Mouse (Mus musculus) lung, embryonic 14.5 days (tissue): ENCODE measurements around the gene Zfp809. TPM values are rescaled to one million over a fixed set of nuclear protein-coding genes. Genes with fewer than 3 reads are reported as not detected.

Experiments
- ATAC-seq: fragments of 200-750 bp; cut with Nextera tagmentation; 2 replicates; pipeline ENCODE4 v1.8.0; 2017; ENCODE audit warnings: mild to moderate bottlenecking, moderate TSS enrichment, moderate library complexity; ENCODE audit not compliant: insufficient read depth
- DNase-seq: peaks from one replicate; pipeline ENCODE4 v3.0.0-alpha.2; 2015
- H3K27ac ChIP-seq: fragments of 300-500 bp; sonication (generic); 2 replicates; pipeline ENCODE4 v1.5.1; 2014; ENCODE audit warnings: low read depth, mild to moderate bottlenecking, moderate library complexity
- H3K27me3 ChIP-seq: fragments of 300-500 bp; sonication (generic); 2 replicates; pipeline ENCODE4 v1.6.1; 2014; ENCODE audit warnings: low read length, control low read depth; ENCODE audit not compliant: insufficient read depth
- H3K36me3 ChIP-seq: fragments of 300-500 bp; sonication (generic); 2 replicates; pipeline ENCODE4 v1.6.1; 2014; ENCODE audit warnings: control low read depth; ENCODE audit not compliant: insufficient read depth
- H3K4me1 ChIP-seq: fragments of 300-500 bp; sonication (generic); 2 replicates; pipeline ENCODE4 v1.6.1; 2014; ENCODE audit warnings: antibody characterized with exemption, control low read depth; ENCODE audit not compliant: insufficient read depth
- H3K4me2 ChIP-seq: fragments of 300-500 bp; sonication (generic); 2 replicates; pipeline ENCODE4 v1.6.1; 2014; ENCODE audit warnings: mild to moderate bottlenecking
- H3K4me3 ChIP-seq: fragments of 300-500 bp; sonication (generic); 2 replicates; pipeline ENCODE4 v1.5.1; 2014; ENCODE audit warnings: low read depth, low read length
- H3K9ac ChIP-seq: fragments of 300-500 bp; sonication (generic); 2 replicates; pipeline ENCODE4 v1.6.1; 2014
- H3K9me3 ChIP-seq: fragments of 300-500 bp; sonication (generic); 2 replicates; pipeline ENCODE4 v1.6.1; 2016; ENCODE audit warnings: low read depth, low read length, control low read depth
- CTCF ChIP-seq: IDR thresholded peaks from 2 replicates; pipeline ENCODE4 v1.5.1; 2016; ENCODE audit warnings: antibody characterized with exemption, low read depth
- WGBS: fragments of 180-500 bp; shearing (Covaris S2); extraction: QIAGEN DNeasy Blood & Tissue Kit; methylation state at CpG from one replicate; pipeline ENCODE4 v1.1.7; 2014; 5-methylcytosine and 5-hydroxymethylcytosine counted together
- polyA plus RNA-seq: library from polyadenylated mRNA; unstranded; fragments of >200 nt; fragmentation: Nextera tagmentation; extraction: Ambion mirVana; gene quantifications from 2 replicates; pipeline ENCODE4 v1.2.1, GENCODE M21; 2014

The Zfp809 gene
- 23.7 and 27.5 TPM in 2 replicates for polyA plus RNA-seq

DNA sequence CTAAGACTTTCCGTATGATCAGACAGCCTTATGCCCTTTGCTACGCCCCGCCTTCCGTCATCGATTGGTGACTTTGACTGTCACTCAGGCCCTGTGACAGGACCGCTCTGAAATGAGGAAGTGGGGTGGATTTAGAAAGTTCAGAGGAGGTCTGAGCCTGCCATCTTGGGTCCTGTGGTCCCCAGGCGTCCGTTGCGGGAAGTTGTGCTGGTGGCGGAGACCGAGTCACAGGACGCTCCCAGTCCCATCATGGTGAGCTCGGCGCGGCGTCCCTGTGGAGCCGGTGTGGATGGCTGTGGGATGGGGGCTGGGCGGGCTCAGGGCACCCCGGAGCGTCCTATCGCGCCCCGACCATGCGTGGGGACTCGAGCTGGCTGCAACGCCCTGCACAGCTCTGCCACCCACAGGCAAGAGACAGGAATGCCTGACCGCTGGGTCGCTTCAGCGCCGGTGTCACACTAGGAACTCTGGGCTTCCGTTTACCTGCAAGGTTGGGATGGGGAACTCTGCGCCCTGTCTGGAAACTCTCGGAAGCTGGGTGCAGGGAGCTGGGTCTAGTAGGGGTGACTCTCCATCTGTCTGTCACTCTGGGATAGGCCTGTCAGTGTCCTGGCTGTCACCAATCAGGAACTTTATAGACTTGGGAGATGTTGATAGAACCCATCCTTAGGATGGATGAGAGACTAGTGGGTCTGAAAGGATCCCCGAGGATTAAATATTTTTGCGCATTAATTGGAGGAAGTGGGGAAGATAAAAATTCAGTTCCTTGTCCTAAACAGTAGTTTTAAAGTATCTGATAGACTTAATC is at the start of gene Zfp809:
Zfp809 (plus strand) TSS at position 134 of the 808 bp plus-strand sequence.
- Histone ChIP-seq H3K27ac (peak within 1 kb of the TSS; percentile 95), H3K4me3 (peak within 1 kb of the TSS; percentile 70), H3K9ac (peak within 1 kb of the TSS; percentile 83), H3K36me3 (no peaks in the 10 kb centered on the region), H3K4me2 (peak within 1 kb of the TSS; percentile 68), H3K4me1 (no peaks in the 10 kb centered on the region), H3K9me3 (no peaks in the 10 kb centered on the region), H3K27me3 (no peaks in the 10 kb centered on the region)
- TF ChIP-seq CTCF: peak; percentile 84
- 1% methylated on average over 35 of the region's 35 CpGs for WGBS
- peak; percentile 99 for ATAC-seq
- DNase-seq: peak; percentile 100

DNA sequence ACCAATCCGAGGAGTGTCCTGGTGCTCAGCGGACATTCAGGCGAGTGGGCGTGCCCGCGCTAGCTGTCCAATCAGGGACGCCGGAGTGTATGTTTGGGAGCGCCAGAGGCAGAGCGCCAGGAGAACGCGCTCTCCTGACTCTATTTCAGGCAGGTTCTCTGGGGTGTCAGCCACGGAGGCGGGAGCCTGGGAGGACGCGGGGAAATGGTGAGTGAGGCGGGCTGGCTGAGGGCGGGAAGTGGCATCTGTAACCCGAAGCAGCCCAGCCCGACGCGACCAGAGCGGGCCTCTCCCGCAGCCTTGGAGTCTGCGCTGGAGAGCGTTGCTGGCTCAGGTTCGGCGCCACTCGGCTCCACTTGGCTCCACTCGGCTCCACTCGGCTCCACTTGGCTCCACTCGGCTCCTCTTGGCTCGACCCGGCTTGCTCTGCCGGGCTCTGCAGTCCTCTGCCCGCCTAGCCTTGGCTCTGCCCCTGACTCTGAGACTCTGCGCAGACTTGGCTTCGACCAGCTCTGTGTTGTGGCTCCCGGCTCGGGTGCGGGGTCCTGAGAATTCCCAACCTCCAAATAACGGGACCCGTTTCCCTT is 37.4 kb upstream of the Zfp809 start, which contains the start of gene Zfp872:
Zfp872 (plus strand) TSS at position 66 of the 587 bp plus-strand sequence.
- Histone ChIP-seq H3K9me3 (peaks cover 16% of the 10 kb centered on the region; the same call in 1 of the 2 replicates), H3K36me3 (no peaks in the 10 kb centered on the region), H3K27me3 (0 out of 2 replicates have a peak, but pooled peaks cover 3% of the 10 kb centered on the region), H3K9ac (peak within 1 kb of the TSS; percentile 33), H3K4me3 (peak within 1 kb of the TSS; percentile 40), H3K27ac (no peak within 1 kb of the TSS), H3K4me1 (no peaks in the 10 kb centered on the region), H3K4me2 (peak within 1 kb of the TSS; percentile 68)
- 13% methylated on average over 43 of the region's 43 CpGs for WGBS
- DNase-seq (peak; percentile 72), ATAC-seq (peak; percentile 80)
- no peak for TF ChIP-seq CTCF

DNA sequence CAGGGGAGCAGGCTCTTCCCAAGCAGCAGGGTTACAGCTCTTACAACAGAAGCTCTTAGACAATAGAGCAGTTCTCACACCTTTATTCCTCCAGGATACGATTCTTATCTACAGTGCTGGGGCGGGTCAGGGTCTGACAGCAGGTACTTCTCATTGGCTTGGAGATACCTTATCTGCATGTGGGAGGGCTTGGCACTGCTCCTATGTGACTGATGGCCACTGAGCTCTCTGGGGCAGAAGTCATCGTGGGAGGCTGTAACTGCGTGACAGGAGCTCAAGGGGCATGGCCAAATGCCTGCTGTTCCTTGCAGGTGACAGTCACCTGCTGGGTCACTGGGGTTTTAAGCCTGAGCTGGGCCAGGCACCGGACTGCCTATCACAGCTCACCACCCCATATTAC is 29.1 kb upstream of the Zfp809 start:
- H3K4me2 ChIP-seq: no peak overlapping the region

DNA sequence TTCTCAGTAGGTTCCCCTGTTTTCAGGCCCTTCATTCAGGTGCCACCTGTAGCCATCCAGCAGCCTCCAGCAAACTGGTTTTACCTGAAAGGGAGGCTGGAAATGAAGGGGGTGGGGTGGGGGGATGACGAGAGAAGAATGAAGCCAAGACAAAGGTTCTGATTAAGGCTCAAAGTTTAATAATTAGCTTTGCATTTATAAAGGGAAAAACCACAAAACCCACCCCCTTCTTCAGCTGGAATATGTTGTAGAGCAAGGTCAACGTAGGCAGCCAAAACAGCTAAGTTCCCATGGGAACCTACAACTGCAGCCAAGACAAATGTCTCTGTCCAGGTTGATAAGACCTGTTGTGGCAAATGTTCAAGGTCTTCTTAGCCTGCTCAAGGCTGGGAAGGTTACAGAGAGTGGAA is 11.7 kb upstream of the Zfp809 start:
- peak; percentile 60 for DNase-seq
- Histone ChIP-seq H3K4me2 (peak overlapping the region; percentile 39), H3K9ac (no peak overlapping the region), H3K4me1 (no peaks in the 10 kb centered on the region), H3K27me3 (no peaks in the 10 kb centered on the region), H3K27ac (peak overlapping the region; percentile 72), H3K36me3 (no peaks in the 10 kb centered on the region), H3K4me3 (no peak overlapping the region), H3K9me3 (no peaks in the 10 kb centered on the region)
- TF ChIP-seq CTCF: no peak
- ATAC-seq: peak; percentile 85
- 43% methylated on average over 2 of the region's 2 CpGs for WGBS

More for the DNA sequence above, 29.1 kb upstream of the Zfp809 start:
- Histone ChIP-seq H3K9ac (no peak overlapping the region), H3K4me1 (no peaks in the 10 kb centered on the region), H3K9me3 (peaks cover 24% of the 10 kb centered on the region; the same call in 1 of the 2 replicates), H3K27me3 (no peaks in the 10 kb centered on the region), H3K36me3 (no peaks in the 10 kb centered on the region), H3K27ac (no peak overlapping the region), H3K4me3 (no peak overlapping the region)
- TF ChIP-seq CTCF: no peak
- DNase-seq (no peak), ATAC-seq (no peak)
- WGBS: 26% methylated on average over 5 of the region's 5 CpGs

DNA sequence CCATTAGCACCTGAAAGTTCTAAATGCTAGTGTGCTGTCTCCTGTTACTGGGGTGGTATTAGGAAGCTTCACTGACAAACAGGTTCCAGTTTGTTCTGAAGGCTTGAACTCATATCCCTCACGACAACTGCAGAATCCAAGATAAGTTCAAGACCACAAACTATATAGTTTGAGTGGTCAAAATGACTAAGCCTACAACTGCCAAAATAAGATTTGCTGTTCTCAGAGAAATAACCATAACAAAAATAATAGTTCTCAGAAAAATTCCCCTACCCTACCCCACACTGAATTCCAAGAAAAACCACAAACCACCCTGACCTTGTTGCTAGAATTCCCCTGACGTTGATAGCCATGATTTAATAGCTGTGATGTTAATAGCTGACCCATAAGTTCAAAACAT is 11.0 kb upstream of the Zfp809 start:
- Histone ChIP-seq H3K4me1 (no peaks in the 10 kb centered on the region), H3K9ac (no peak overlapping the region), H3K4me3 (no peak overlapping the region), H3K27ac (no peak overlapping the region), H3K9me3 (no peaks in the 10 kb centered on the region), H3K27me3 (no peaks in the 10 kb centered on the region), H3K4me2 (no peak overlapping the region), H3K36me3 (no peaks in the 10 kb centered on the region)
- no peak for ATAC-seq
- WGBS: 69% methylated on average over 2 of the region's 2 CpGs
- no peak for TF ChIP-seq CTCF
- DNase-seq: no peak

DNA sequence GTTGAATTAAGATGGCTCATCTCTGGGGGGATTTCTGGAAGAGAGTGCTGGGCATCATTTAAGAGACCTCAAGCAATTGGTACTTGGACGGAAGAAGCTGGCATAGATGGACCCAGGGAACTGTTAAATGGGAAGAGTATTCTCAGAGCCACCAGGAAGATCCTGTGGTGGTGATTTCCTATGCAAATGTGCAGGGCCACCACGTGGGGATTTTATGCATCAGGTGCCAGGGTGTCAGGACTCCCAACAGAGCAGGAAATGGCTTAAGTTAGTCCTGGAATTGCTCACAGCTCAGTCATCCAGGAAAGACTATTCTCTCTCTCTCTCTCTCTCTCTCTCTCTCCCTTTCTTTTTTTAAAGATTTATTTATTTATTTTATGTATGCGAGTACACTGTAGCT is 8.8 kb upstream of the Zfp809 start:
- no peak overlapping the region for H3K4me2 ChIP-seq
- 54% methylated on average over 3 of the region's 3 CpGs for WGBS
- no peak overlapping the region for H3K9ac ChIP-seq
- no peak for ATAC-seq
- H3K27ac ChIP-seq: no peak overlapping the region
- no peak overlapping the region for H3K4me3 ChIP-seq
- no peak for DNase-seq
- no peaks in the 10 kb centered on the region for H3K27me3 ChIP-seq
- no peaks in the 10 kb centered on the region for H3K36me3 ChIP-seq
- no peaks in the 10 kb centered on the region for H3K4me1 ChIP-seq
- no peak for TF ChIP-seq CTCF
- no peaks in the 10 kb centered on the region for H3K9me3 ChIP-seq

DNA sequence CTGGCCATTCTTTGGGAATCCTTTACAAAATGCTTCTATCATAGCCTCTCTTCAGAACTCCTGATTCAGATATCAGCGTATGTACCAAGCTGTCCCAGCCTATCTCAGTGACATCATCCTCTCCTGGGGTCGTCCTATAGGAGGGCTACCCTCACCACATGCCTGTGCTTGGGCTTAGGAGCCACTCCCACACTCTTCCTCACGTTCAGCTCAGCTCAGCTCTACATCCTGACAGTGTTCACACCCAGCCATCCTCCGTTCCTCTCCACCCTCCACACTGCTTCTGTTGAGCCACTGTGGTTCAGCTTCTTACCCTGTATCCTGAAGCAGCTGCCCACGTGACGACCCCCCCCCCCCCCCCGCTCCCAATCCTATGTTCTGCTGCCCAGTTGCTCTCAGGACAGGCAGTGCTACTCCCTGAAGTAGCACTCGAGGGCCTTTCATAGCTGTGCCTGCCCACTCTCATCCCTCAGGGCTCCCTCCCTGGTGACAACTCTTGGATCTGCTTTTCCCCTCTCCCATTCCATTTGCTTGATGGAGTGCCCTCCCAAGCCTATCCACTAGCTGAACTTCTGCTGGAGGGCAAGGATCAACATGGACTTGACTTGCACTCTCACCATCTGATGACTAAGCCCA is 7.5 kb upstream of the Zfp809 start:
- Histone ChIP-seq H3K36me3 (no peaks in the 10 kb centered on the region), H3K27me3 (no peaks in the 10 kb centered on the region), H3K4me1 (no peaks in the 10 kb centered on the region), H3K9ac (no peak overlapping the region), H3K4me3 (no peak overlapping the region), H3K27ac (no peak overlapping the region), H3K4me2 (no peak overlapping the region), H3K9me3 (no peaks in the 10 kb centered on the region)
- 34% methylated on average over 7 of the region's 8 CpGs for WGBS
- DNase-seq (no peak), ATAC-seq (0 out of 2 replicates have a peak, but pooled peaks have one; percentile 21)
- no peak for TF ChIP-seq CTCF
